Mouse (Mus musculus) embryonic facial prominence, embryonic 12.5 days (tissue): ENCODE results near the gene Gpc6. TPM values are rescaled to one million over a fixed set of nuclear protein-coding genes. Genes with fewer than 3 reads are reported as not detected.

Source experiments
- ATAC-seq: fragments of 200-750 bp; cut with Nextera tagmentation; 2 replicates; pipeline ENCODE4 v1.8.0; 2017; ENCODE audit not compliant: insufficient number of reproducible peaks, insufficient read depth, low FRiP score, low TSS enrichment
- H3K27ac ChIP-seq: fragments of 300-500 bp; sonication (generic); 2 replicates; pipeline ENCODE4 v1.5.1; 2016; ENCODE audit warnings: mild to moderate bottlenecking
- H3K27me3 ChIP-seq: fragments of 300-500 bp; sonication (generic); 2 replicates; pipeline ENCODE4 v1.6.1; 2016; ENCODE audit warnings: mild to moderate bottlenecking, moderate library complexity
- H3K36me3 ChIP-seq: fragments of 300-500 bp; sonication (generic); 2 replicates; pipeline ENCODE4 v1.6.1; 2016; ENCODE audit warnings: mild to moderate bottlenecking
- H3K4me1 ChIP-seq: fragments of 300-500 bp; sonication (generic); 2 replicates; pipeline ENCODE4 v1.6.1; 2016
- H3K4me2 ChIP-seq: fragments of 300-500 bp; sonication (generic); replicated peaks from 2 replicates; pipeline ENCODE4 v1.6.1; 2016; ENCODE audit warnings: mild to moderate bottlenecking, moderate library complexity
- H3K4me3 ChIP-seq: fragments of 300-500 bp; sonication (generic); 2 replicates; pipeline ENCODE4 v1.5.1; 2016; ENCODE audit warnings: mild to moderate bottlenecking
- H3K9ac ChIP-seq: fragments of 300-500 bp; sonication (generic); 2 replicates; pipeline ENCODE4 v1.6.1; 2016; ENCODE audit warnings: mild to moderate bottlenecking, moderate library complexity
- H3K9me3 ChIP-seq: fragments of 300-500 bp; sonication (generic); 2 replicates; pipeline ENCODE4 v1.6.1; 2016; ENCODE audit warnings: mild to moderate bottlenecking, moderate library complexity
- WGBS: fragments of 180-500 bp; shearing (Covaris S2); methylation state at CpG from one replicate; pipeline ENCODE4 v1.1.7; 2016; 5-methylcytosine and 5-hydroxymethylcytosine counted together
- polyA plus RNA-seq: library from polyadenylated mRNA; unstranded; fragments of >200 nt; fragmentation: Nextera tagmentation; extraction: Ambion mirVana; gene quantifications from 2 replicates; pipeline ENCODE4 v1.2.1, GENCODE M21; 2016

Gene Gpc6
- polyA plus RNA-seq, 1 experiment from 2014 or later = 76.9 TPM

DNA sequence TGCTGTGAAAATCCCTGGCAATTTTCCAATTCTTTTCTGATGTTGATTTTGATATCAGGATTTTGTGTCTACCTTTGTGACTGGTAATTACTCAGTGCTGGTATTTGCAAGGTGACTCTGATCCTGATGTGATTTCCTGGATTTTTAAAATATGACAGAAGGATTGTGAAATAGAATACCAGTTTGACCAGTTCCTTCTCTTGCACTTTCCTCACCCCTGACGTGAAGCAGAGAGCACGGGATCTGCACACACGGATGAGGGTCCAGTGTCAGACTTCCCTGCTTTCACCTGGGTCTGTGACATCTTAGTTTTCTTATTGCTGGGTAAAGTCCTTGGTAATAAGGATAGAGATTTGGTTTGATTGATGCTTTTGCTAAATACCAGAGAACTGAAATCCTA, 232.3 kb downstream of the Gpc6 start:
- 74% methylated on average over 3 of the region's 3 CpGs for WGBS
- no peak for ATAC-seq
- Histone ChIP-seq H3K4me2 (no peak overlapping the region), H3K9ac (no peak overlapping the region), H3K27me3 (no peaks in the 10 kb centered on the region), H3K4me1 (no peaks in the 10 kb centered on the region), H3K36me3 (no peaks in the 10 kb centered on the region), H3K27ac (no peak overlapping the region), H3K9me3 (no peaks in the 10 kb centered on the region), H3K4me3 (no peak overlapping the region)

GRCm38 (mm10) chr14:117166350-117166749, 241.2 kb downstream of the Gpc6 start:
- Histone ChIP-seq H3K27me3 (no peaks in the 10 kb centered on the region), H3K4me2 (no peak overlapping the region), H3K9ac (no peak overlapping the region), H3K36me3 (no peaks in the 10 kb centered on the region), H3K4me1 (no peaks in the 10 kb centered on the region), H3K9me3 (no peaks in the 10 kb centered on the region), H3K4me3 (no peak overlapping the region), H3K27ac (no peak overlapping the region)
- WGBS = 92% methylated on average over 5 of the region's 5 CpGs
- ATAC-seq = no peak

DNA sequence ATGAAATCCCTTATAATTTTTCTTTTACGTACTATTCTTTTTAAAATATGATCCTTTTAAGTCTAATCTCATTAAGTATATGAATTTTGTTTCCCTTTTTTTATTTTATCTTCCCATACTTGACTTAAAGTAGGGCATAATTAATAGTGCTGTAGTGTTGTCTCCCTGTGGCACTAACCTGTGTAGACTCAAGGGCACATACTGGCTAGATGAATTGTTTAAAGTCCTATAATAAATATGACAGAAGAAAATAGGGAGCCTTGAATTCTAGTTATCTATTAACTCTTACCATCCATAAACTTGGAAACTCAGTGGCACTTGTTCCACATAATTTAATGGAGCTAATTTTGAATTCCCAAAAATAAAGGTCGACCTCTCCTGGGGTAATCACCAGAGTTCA, 268.2 kb downstream of the Gpc6 start:
- Histone ChIP-seq H3K4me3 (no peak overlapping the region), H3K4me2 (no peak overlapping the region), H3K9ac (no peak overlapping the region), H3K9me3 (no peaks in the 10 kb centered on the region), H3K27ac (no peak overlapping the region), H3K4me1 (no peaks in the 10 kb centered on the region), H3K27me3 (no peaks in the 10 kb centered on the region), H3K36me3 (no peaks in the 10 kb centered on the region)
- 94% methylated on average over 2 of the region's 2 CpGs for WGBS
- no peak for ATAC-seq

DNA sequence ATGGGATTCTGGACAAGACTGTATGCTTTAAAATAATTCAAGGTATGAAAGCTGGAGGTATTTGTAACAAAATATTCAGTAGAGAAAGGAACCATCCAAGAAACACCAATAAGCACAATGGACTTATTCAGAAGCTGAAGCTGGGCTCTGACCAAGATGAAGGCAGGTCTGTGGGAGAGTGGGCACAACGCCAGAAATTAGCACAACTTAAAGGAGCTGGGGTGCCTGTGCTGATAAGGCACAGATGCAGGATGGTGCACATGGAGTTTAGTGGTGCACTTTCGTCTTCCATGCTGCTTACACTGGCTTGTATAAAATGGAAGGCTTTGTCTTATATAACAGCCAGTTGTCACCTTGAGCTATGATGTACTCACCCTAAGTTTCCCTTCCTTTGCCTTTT, 276.9 kb downstream of the Gpc6 start:
- no peaks in the 10 kb centered on the region for H3K27me3 ChIP-seq
- H3K9me3 ChIP-seq = no peaks in the 10 kb centered on the region
- no peaks in the 10 kb centered on the region for H3K4me1 ChIP-seq
- H3K36me3 ChIP-seq = no peaks in the 10 kb centered on the region
- no peak overlapping the region for H3K4me3 ChIP-seq
- H3K9ac ChIP-seq = no peak overlapping the region
- H3K27ac ChIP-seq = no peak overlapping the region
- no peak overlapping the region for H3K4me2 ChIP-seq
- ATAC-seq = no peak
- WGBS = 67% methylated on average over 2 of the region's 2 CpGs

DNA sequence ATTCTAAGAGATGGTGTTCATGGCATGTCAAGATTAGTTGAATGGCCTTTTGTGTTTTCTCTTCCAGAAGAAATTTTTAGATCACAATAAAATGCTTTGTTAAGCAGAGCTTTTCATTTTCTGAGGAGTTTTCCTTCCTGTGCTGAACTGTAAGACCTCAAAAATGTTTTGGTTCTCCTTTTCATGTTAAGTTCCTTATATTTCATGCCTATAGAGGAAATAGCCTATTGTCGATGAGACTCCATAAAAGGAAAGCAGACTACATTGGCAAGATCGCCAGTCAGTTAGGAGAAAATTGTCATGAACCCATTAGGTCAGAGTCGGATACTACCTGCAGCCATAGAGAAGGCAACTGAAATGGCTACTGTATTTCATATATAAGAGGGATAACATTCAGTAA, 278.8 kb downstream of the Gpc6 start:
- H3K27ac ChIP-seq = no peak overlapping the region
- H3K9me3 ChIP-seq = no peaks in the 10 kb centered on the region
- no peak overlapping the region for H3K9ac ChIP-seq
- H3K4me2 ChIP-seq = no peak overlapping the region
- no peak for ATAC-seq
- H3K36me3 ChIP-seq = no peaks in the 10 kb centered on the region
- H3K4me3 ChIP-seq = no peak overlapping the region
- H3K4me1 ChIP-seq = no peaks in the 10 kb centered on the region
- H3K27me3 ChIP-seq = no peaks in the 10 kb centered on the region
- 94% methylated on average over 3 of the region's 3 CpGs for WGBS

DNA sequence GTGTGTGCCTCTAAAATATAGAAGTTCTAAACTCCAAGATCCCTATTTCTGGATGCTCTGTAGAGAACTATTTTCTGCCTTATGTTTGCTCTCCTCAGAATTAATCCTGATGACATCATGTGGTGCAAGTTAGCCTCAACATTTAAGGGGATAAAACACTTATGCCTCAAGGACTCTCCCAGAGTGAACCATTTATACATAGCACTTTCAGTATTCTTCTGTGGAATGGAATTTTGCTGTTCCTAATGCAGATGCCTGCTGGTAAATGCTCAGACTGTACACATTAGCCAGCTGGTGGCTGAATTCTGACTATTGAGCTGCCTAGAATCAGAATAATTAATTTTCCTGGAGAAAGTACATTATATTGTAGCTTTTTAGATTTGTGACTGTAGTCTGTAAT, 289.3 kb downstream of the Gpc6 start:
- Histone ChIP-seq H3K4me3 (no peak overlapping the region), H3K27me3 (no peaks in the 10 kb centered on the region), H3K27ac (no peak overlapping the region), H3K4me1 (no peaks in the 10 kb centered on the region), H3K36me3 (no peaks in the 10 kb centered on the region), H3K4me2 (no peak overlapping the region), H3K9ac (no peak overlapping the region), H3K9me3 (no peaks in the 10 kb centered on the region)
- ATAC-seq = no peak

GRCm38 (mm10) chr14:117226920-117227319, 301.8 kb downstream of the Gpc6 start:
- Histone ChIP-seq H3K4me3 (no peak overlapping the region), H3K4me2 (no peak overlapping the region)

GRCm38 (mm10) chr14:117230476-117230875, 305.4 kb downstream of the Gpc6 start:
- 69% methylated on average over 4 of the region's 4 CpGs for WGBS
- Histone ChIP-seq H3K36me3 (no peaks in the 10 kb centered on the region), H3K4me1 (no peaks in the 10 kb centered on the region), H3K9ac (no peak overlapping the region), H3K4me2 (no peak overlapping the region), H3K4me3 (no peak overlapping the region), H3K27ac (no peak overlapping the region), H3K9me3 (no peaks in the 10 kb centered on the region), H3K27me3 (no peaks in the 10 kb centered on the region)
- no peak for ATAC-seq

More at GRCm38 (mm10) chr14:117226920-117227319, 301.8 kb downstream of the Gpc6 start:
- H3K27ac ChIP-seq = no peak overlapping the region
- H3K9ac ChIP-seq = no peak overlapping the region
- H3K27me3 ChIP-seq = no peaks in the 10 kb centered on the region
- no peak for ATAC-seq
- no peaks in the 10 kb centered on the region for H3K36me3 ChIP-seq
- no peaks in the 10 kb centered on the region for H3K9me3 ChIP-seq
- no peaks in the 10 kb centered on the region for H3K4me1 ChIP-seq

DNA sequence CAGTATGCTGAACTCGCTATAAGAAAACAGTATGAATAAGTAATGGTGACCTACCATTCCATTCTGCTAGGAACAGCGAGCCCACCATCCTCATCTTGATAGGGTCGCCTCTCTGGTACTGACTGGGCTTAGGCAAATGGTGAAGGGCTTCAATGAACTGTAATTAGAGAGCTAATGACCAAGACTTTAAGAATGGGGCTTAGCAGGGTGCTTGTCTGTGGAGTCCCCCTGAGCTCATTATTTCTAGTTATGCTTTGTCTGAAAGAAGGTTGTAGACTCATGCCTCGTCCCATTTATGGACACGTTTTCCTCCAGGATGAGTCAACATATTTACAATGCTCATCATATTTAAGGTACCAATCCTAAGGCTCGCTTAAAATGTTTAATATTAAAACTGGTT, 313.1 kb downstream of the Gpc6 start:
- H3K27me3 ChIP-seq = no peaks in the 10 kb centered on the region

DNA sequence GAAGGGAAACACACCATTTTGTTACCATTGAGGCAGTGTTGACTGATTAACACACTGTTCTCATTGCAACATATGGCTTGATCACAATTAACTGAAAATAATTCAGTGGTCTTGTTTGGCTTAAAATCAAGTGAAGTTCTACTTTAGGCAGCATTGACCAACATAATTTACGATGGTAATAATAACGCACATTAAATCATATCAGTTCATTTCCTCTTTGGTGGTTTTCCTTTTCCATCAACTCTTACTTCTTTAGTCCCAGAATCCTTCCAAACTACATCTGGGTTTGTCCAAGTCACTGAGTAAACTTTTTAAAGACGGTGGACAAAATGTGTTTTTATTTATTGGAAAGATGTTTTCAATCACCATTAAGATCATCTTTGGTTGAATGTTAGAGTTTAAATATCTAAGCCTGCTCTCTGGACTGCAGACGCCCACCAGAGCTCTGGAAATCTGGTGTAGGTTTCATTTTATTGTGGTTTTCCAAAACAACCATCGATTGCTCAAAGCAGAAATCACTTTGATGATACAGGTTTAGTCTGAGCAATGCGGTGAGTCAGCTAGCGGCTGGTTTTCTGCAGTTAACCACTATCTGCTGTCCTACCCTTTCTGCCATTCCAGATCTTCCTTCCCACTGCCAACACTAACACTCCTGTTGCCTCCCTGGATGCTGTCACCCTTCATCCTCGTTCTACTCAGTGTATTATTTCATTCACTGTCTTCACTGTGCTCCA, 314.7 kb downstream of the Gpc6 start:
- no peak overlapping the region for H3K4me3 ChIP-seq
- no peaks in the 10 kb centered on the region for H3K36me3 ChIP-seq
- H3K4me1 ChIP-seq = no peaks in the 10 kb centered on the region
- no peak overlapping the region for H3K9ac ChIP-seq
- H3K27ac ChIP-seq = no peak overlapping the region
- ATAC-seq = no peak
- H3K4me2 ChIP-seq = no peak overlapping the region
- no peaks in the 10 kb centered on the region for H3K27me3 ChIP-seq
- 56% methylated on average over 8 of the region's 8 CpGs for WGBS
- no peaks in the 10 kb centered on the region for H3K9me3 ChIP-seq

More for the DNA sequence above, 313.1 kb downstream of the Gpc6 start:
- Histone ChIP-seq H3K4me1 (no peaks in the 10 kb centered on the region), H3K9me3 (no peaks in the 10 kb centered on the region), H3K9ac (no peak overlapping the region), H3K4me2 (no peak overlapping the region), H3K4me3 (no peak overlapping the region), H3K27ac (no peak overlapping the region), H3K36me3 (no peaks in the 10 kb centered on the region)
- 88% methylated on average over 6 of the region's 6 CpGs for WGBS
- no peak for ATAC-seq

DNA sequence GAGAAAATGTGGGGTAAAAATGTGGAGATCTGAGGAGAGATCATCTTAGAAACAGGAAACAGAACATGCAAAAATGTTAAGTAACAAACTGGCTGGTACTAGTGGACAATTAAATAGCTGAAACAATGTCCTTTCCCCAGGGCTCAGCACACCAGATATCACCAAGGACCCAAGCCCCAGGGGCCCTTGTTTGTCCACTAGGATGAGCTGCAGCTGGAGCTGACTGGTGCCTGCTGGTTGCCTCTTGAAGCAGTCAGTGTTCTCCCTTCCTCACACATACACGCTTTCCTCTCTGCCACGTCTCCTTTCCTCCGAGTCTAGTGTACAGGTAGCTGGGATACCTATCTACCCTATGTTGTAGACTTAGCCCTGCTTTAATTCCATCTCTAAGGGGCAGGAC, 320.5 kb downstream of the Gpc6 start:
- Histone ChIP-seq H3K4me1 (no peaks in the 10 kb centered on the region), H3K9ac (no peak overlapping the region), H3K4me3 (no peak overlapping the region), H3K27me3 (no peaks in the 10 kb centered on the region), H3K4me2 (no peak overlapping the region), H3K27ac (no peak overlapping the region), H3K9me3 (no peaks in the 10 kb centered on the region), H3K36me3 (no peaks in the 10 kb centered on the region)
- ATAC-seq = no peak
- 95% methylated on average over 3 of the region's 3 CpGs for WGBS

DNA sequence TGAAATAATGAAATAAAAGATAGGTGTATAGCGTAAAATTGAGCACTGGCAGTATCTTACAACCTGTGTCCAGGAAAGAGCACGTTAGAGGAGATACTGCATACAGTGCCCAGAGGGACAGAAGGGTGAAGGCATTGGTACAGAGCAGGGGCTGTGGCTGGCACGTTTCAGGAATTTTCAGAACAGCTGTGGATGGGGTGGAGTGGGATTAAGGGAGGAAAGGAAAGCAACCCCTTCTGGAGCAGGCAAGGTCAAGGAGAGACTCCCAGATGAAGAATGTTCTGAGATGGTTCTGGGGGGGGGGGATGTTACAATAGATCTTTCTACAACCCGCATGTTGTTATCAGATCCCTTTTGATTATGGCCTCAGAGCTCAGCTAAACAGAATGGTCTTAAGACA, 331.1 kb downstream of the Gpc6 start:
- Histone ChIP-seq H3K4me2 (no peak overlapping the region), H3K36me3 (no peaks in the 10 kb centered on the region), H3K27me3 (no peaks in the 10 kb centered on the region), H3K9me3 (no peaks in the 10 kb centered on the region; the same call in 1 of the 2 replicates), H3K27ac (no peak overlapping the region), H3K9ac (no peak overlapping the region), H3K4me3 (no peak overlapping the region), H3K4me1 (no peaks in the 10 kb centered on the region)
- WGBS = 84% methylated on average over 4 of the region's 4 CpGs
- ATAC-seq = no peak

DNA sequence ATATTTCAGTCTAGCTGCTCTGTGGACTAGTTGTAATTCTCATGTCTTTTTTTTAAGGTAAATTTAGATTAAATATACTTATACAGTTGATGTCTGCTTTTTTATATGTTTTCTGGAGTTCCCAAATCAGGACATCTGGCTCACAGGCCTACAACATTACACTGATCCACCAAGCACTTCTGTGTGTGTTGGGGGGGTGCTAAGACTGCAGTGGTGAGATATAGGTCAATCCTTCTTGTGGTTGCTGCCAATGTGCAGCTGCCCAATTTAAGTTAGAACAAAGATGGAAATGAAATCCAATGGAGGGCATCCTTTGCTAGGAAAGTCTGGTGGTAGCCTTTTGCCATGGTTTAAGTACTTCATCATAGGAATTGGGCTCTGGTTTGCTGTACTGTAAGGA, 340.5 kb downstream of the Gpc6 start:
- H3K4me2 ChIP-seq = no peak overlapping the region
- H3K4me3 ChIP-seq = no peak overlapping the region
- no peaks in the 10 kb centered on the region for H3K27me3 ChIP-seq
- no peak overlapping the region for H3K27ac ChIP-seq
- H3K9ac ChIP-seq = no peak overlapping the region
- H3K36me3 ChIP-seq = no peaks in the 10 kb centered on the region
- ATAC-seq = no peak
- no peaks in the 10 kb centered on the region for H3K4me1 ChIP-seq
- no peaks in the 10 kb centered on the region for H3K9me3 ChIP-seq
